In genomic region chr17:17178757-17179413, GRCm38 (mm10) we compare ENCODE assay signal across 7 mouse cellular contexts. TPM values are rescaled to one million over a fixed set of nuclear protein-coding genes. Genes with fewer than 3 reads are reported as not detected.
DNase-seq lines count a peak whose midpoint lies in the region; ATAC-seq lines count a peak whose summit lies in the region.
"Not testable (repeated sequence)": the region's sequence is repeated elsewhere in the genome, so short reads cannot be mapped to it uniquely, and the experiment has no call there.

No protein-coding gene starts in this region.

- not testable (repeated sequence) for DNase-seq in hindbrain, embryonic 14.5 days (ENCODE audit: low spot score)

- H3K9me3 ChIP-seq in heart, embryonic 11.5 days (replicated peaks; ENCODE audit: control insufficient read depth, low read length); hindbrain, embryonic 14.5 days (ENCODE audit: control insufficient read depth, low read length); kidney, embryonic 16.5 days (ENCODE audit: low read length); liver, embryonic 15.5 days (replicated peaks); midbrain, embryonic 12.5 days; neural tube, embryonic 15.5 days (replicated peaks): not testable (repeated sequence)

- not testable (repeated sequence) for H3K36me3 ChIP-seq in heart, embryonic 11.5 days (ENCODE audit: control insufficient read depth, insufficient read depth, low read length); hindbrain, embryonic 14.5 days (replicated peaks; ENCODE audit: control insufficient read depth, insufficient read depth); kidney, embryonic 16.5 days (ENCODE audit: insufficient read depth, low read length); liver, embryonic 15.5 days (replicated peaks); midbrain, embryonic 12.5 days; neural tube, embryonic 15.5 days

- H3K4me3 ChIP-seq in heart, embryonic 11.5 days (ENCODE audit: low read depth, low read length); hindbrain, embryonic 14.5 days (replicated peaks; ENCODE audit: low read length); kidney, embryonic 16.5 days (ENCODE audit: low read length); liver, embryonic 15.5 days (replicated peaks); midbrain, embryonic 12.5 days; neural tube, embryonic 15.5 days (replicated peaks): not testable (repeated sequence)

- H3K9ac ChIP-seq in heart, embryonic 11.5 days (ENCODE audit: low read depth, low read length); hindbrain, embryonic 14.5 days; kidney, embryonic 16.5 days (replicated peaks; ENCODE audit: low read length); liver, embryonic 15.5 days; midbrain, embryonic 12.5 days (replicated peaks); neural tube, embryonic 15.5 days (replicated peaks): not testable (repeated sequence)

- not testable (repeated sequence) for H3K4me2 ChIP-seq in heart, embryonic 11.5 days; hindbrain, embryonic 14.5 days (replicated peaks); kidney, embryonic 16.5 days (replicated peaks; ENCODE audit: low read depth, low read length); liver, embryonic 15.5 days; midbrain, embryonic 12.5 days (replicated peaks); neural tube, embryonic 15.5 days

- not testable (repeated sequence) for H3K27ac ChIP-seq in heart, embryonic 11.5 days (ENCODE audit: low read depth, low read length); hindbrain, embryonic 14.5 days; kidney, embryonic 16.5 days (ENCODE audit: low read length); liver, embryonic 15.5 days (replicated peaks); midbrain, embryonic 12.5 days (replicated peaks); neural tube, embryonic 15.5 days (replicated peaks)

- not testable (repeated sequence) for H3K27me3 ChIP-seq in heart, embryonic 11.5 days (ENCODE audit: control insufficient read depth, insufficient read depth, low read length); hindbrain, embryonic 14.5 days (ENCODE audit: control insufficient read depth, insufficient read depth, low read length); kidney, embryonic 16.5 days (ENCODE audit: insufficient read depth, low read length); liver, embryonic 15.5 days; midbrain, embryonic 12.5 days; neural tube, embryonic 15.5 days (replicated peaks)

- not testable (repeated sequence) for H3K4me1 ChIP-seq in heart, embryonic 11.5 days (ENCODE audit: control insufficient read depth, insufficient read depth, low read length); hindbrain, embryonic 14.5 days (replicated peaks; ENCODE audit: control insufficient read depth, insufficient read depth, low read length); kidney, embryonic 16.5 days (ENCODE audit: insufficient read depth, low read length); liver, embryonic 15.5 days (replicated peaks); midbrain, embryonic 12.5 days; neural tube, embryonic 15.5 days

- WGBS in heart, embryonic 11.5 days (ENCODE audit: insufficient replicate concordance), result no CpG with 5 or more reads among the region's 8 CpGs
- no CpG with 5 or more reads among the region's 8 CpGs for WGBS in hindbrain, embryonic 14.5 days
- no CpG with 5 or more reads among the region's 8 CpGs for WGBS in kidney, embryonic 16.5 days
- no CpG with 5 or more reads among the region's 8 CpGs for WGBS in liver, embryonic 15.5 days (ENCODE audit: insufficient replicate concordance)
- no CpG with 5 or more reads among the region's 8 CpGs for WGBS in midbrain, embryonic 12.5 days
- WGBS in neural tube, embryonic 15.5 days, result no CpG with 5 or more reads among the region's 8 CpGs

- ATAC-seq in erythroblast, adult 5-6 weeks (replicated peaks; ENCODE audit: low FRiP score, poor library complexity, severe bottlenecking), result peak; percentile 95
- ATAC-seq in heart, embryonic 11.5 days (replicated peaks; ENCODE audit: insufficient number of reproducible peaks, low FRiP score, low TSS enrichment), result peak; percentile 93
- ATAC-seq in hindbrain, embryonic 14.5 days (ENCODE audit: low FRiP score), result peak; percentile 97
- peak; percentile 99 for ATAC-seq in kidney, embryonic 16.5 days (ENCODE audit: low FRiP score, low TSS enrichment)
- ATAC-seq in liver, embryonic 15.5 days (ENCODE audit: insufficient read depth), result peak; percentile 100
- peak; percentile 99 for ATAC-seq in midbrain, embryonic 12.5 days (ENCODE audit: low FRiP score, low read depth)
- peak; percentile 98 for ATAC-seq in neural tube, embryonic 15.5 days (ENCODE audit: low FRiP score)

RNA-seq across cellular contexts. Expression of gene Zfp97, which starts 57.7 kb away (rescaled TPM):
- total RNA-seq in erythroblast, adult 5-6 weeks (2015; ENCODE audit: low replicate concordance), result 2.5 and 3.8 TPM in 2 replicates
- 0.84 and 2.0 TPM in 2 replicates for total RNA-seq in erythroblast, adult 5-6 weeks (2017; ENCODE audit: low replicate concordance)
- 6.2 and 6.6 TPM in 2 replicates for polyA plus RNA-seq in heart, embryonic 11.5 days (2014; fragmentation: Nextera tagmentation; extraction: Ambion mirVana)
- 3.9 and 4.4 TPM in 2 replicates for polyA plus RNA-seq in hindbrain, embryonic 14.5 days (2014; fragmentation: Nextera tagmentation; extraction: Ambion mirVana)
- 8.4 and 8.7 TPM in 2 replicates for polyA plus RNA-seq in kidney, embryonic 16.5 days (2015; fragmentation: Nextera tagmentation; extraction: Ambion mirVana)
- 1.5 and 1.6 TPM in 2 replicates for polyA plus RNA-seq in liver, embryonic 15.5 days (2015; fragmentation: Nextera tagmentation; extraction: Ambion mirVana)
- 3.6 and 3.9 TPM in 2 replicates for polyA plus RNA-seq in midbrain, embryonic 12.5 days (2016; fragmentation: Nextera tagmentation; extraction: Ambion mirVana)
- polyA plus RNA-seq in neural tube, embryonic 15.5 days (2015; fragmentation: Nextera tagmentation; extraction: Ambion mirVana), result 3.9 and 4.1 TPM in 2 replicates
